Mouse (Mus musculus): Measurements from ENCODE around the gene Zfp697. TPM values are rescaled to one million over a fixed set of nuclear protein-coding genes. Genes with fewer than 3 reads are reported as not detected.

The Zfp697 gene
- polyA plus RNA-seq, 1 experiment, result 20.6 TPM

DNA sequence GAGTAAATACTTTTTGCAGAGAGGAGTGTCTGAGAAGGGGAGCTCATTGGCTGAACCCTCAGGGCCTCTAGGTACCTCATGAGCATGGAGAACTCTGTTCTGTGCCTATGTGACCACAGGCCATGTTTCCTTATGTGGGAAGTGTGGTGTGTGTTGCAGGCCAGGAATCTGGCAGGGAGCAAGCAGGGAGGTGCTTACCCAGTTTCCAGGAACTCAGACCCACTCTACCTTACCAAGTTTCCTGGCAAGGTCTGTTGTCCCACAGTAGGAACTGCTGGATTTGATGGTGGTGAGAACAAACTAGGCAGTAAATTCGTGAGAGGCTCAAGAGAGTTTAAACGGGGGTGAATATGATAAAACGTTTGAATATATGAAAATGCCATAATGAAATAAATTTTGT is 16.2 kb upstream of the Zfp697 start:
- no peaks in the 10 kb centered on the region for H3K4me1 ChIP-seq (ENCODE audit: control insufficient read depth, insufficient read depth, low read length)
- TF ChIP-seq POLR2A (IDR thresholded peaks at IDR 0.05; ENCODE audit: extremely low read depth, insufficient read depth, low read length), result no peak
- no peak for TF ChIP-seq CTCF (IDR thresholded peaks at IDR 0.05; ENCODE audit: extremely low read depth, insufficient read depth, low read length)
- H3K4me3 ChIP-seq (ENCODE audit: insufficient read depth, low read length), result no peak overlapping the region
- H3K27ac ChIP-seq (ENCODE audit: insufficient read depth, low read length), result no peak overlapping the region

DNA sequence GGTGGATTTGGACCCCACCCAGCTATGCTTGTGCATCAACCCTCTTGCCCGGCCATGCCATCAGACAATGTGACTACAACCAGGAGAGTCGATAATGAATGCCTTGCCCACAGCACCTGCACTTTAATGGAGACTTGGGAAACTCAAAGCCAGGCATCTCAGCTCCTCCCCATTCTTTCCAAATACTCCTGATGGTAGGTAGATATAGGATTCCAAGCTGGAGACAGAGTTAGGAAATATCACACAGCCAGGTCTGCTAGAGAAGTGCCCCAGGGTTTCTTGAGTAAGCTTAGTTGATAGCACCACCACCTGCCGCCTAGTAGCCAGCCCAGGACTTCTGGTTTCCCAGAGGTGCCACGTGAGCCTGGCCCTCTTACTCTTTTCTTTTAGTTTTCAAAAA is 15.4 kb upstream of the Zfp697 start:
- no peak overlapping the region for H3K4me3 ChIP-seq (ENCODE audit: insufficient read depth, low read length)

DNA sequence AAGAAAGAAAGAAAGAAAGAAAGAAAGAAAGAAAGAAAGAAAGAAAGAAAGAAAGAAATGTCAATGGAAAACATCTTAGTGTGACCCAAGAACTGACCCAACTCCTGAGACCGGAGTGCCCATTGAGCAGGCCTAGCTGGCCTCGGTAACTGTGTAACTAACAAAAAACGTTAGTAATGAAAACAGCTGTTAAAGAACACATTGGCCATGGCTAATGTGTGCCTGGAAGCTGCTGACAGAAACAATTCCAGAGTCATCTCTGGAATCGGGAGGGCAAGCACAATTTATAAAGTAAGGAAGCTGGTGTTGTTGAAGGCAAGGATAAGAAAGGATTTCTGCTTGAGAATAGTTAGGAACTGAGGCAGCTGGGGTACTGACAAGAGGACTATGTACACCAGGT is 14.0 kb upstream of the Zfp697 start:
- Histone ChIP-seq H3K4me3 (ENCODE audit: insufficient read depth, low read length) (no peak overlapping the region), H3K4me1 (ENCODE audit: control insufficient read depth, insufficient read depth, low read length) (no peaks in the 10 kb centered on the region), H3K27ac (ENCODE audit: insufficient read depth, low read length) (no peak overlapping the region)
- TF ChIP-seq POLR2A (IDR thresholded peaks at IDR 0.05; ENCODE audit: extremely low read depth, insufficient read depth, low read length), result no peak
- TF ChIP-seq CTCF (IDR thresholded peaks at IDR 0.05; ENCODE audit: extremely low read depth, insufficient read depth, low read length), result no peak

More for the DNA sequence above, 15.4 kb upstream of the Zfp697 start:
- no peak for TF ChIP-seq POLR2A (IDR thresholded peaks at IDR 0.05; ENCODE audit: extremely low read depth, insufficient read depth, low read length)
- no peak for TF ChIP-seq CTCF (IDR thresholded peaks at IDR 0.05; ENCODE audit: extremely low read depth, insufficient read depth, low read length)
- Histone ChIP-seq H3K4me1 (ENCODE audit: control insufficient read depth, insufficient read depth, low read length) (no peaks in the 10 kb centered on the region), H3K27ac (ENCODE audit: insufficient read depth, low read length) (no peak overlapping the region)

DNA sequence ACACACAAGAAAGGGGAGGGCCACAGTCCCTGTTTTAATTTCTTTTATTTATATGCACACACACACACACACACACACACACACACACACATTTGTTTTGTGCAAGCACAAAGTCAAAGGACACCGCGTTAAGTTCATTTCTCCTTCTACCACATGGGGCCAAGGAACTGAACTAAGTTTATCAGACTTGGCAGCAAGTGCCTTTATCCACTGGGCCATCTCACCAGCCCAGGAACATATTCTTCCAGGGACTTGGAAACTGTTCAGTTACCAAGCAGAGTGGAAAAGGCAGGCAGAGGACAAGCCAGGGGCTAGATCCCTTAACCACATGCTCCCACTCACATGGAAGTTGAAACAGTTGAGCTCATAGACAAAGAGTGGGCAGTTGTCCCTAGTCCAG is 13.5 kb upstream of the Zfp697 start:
- H3K27ac ChIP-seq (ENCODE audit: insufficient read depth, low read length), result no peak overlapping the region

DNA sequence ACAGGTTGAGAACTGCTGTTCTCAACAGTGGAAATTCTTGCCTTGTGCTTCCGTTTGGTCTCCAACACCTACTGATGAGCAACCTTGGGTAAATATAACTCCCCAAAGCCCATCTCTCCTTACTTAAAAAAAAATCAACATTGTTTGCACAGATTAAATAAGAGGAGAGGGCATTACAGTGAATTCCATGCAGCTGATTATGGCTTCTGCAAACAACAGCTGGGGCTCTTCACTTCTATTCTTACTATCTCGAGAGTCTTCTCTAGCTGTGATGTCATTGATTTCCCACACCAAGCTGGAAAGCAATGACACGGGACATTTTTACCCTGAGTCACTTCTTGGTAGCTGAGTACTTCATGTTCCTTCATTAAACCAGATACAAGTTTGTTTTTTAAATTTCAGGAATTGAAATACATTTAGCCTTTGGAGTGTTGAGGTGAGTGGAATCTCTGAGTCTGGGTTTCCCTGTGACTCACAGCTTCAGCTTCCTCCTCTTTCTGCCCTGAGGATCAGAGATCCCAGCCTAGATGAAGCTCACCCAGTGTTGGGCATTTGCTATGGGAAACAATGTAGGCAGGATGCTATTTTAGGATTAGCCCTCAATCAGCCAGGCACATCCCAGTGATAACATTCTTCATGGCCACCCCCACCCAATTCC is 8.1 kb upstream of the Zfp697 start:
- Histone ChIP-seq H3K27ac (ENCODE audit: insufficient read depth, low read length) (no peak overlapping the region), H3K4me1 (ENCODE audit: control insufficient read depth, insufficient read depth, low read length) (no peaks in the 10 kb centered on the region), H3K4me3 (ENCODE audit: insufficient read depth, low read length) (no peak overlapping the region)
- TF ChIP-seq POLR2A (IDR thresholded peaks at IDR 0.05; ENCODE audit: extremely low read depth, insufficient read depth, low read length), result no peak
- no peak for TF ChIP-seq CTCF (IDR thresholded peaks at IDR 0.05; ENCODE audit: extremely low read depth, insufficient read depth, low read length)

More for the DNA sequence above, 13.5 kb upstream of the Zfp697 start:
- Histone ChIP-seq H3K4me1 (ENCODE audit: control insufficient read depth, insufficient read depth, low read length) (no peaks in the 10 kb centered on the region), H3K4me3 (ENCODE audit: insufficient read depth, low read length) (no peak overlapping the region)
- TF ChIP-seq CTCF (IDR thresholded peaks at IDR 0.05; ENCODE audit: extremely low read depth, insufficient read depth, low read length) (no peak), POLR2A (IDR thresholded peaks at IDR 0.05; ENCODE audit: extremely low read depth, insufficient read depth, low read length) (no peak)

DNA sequence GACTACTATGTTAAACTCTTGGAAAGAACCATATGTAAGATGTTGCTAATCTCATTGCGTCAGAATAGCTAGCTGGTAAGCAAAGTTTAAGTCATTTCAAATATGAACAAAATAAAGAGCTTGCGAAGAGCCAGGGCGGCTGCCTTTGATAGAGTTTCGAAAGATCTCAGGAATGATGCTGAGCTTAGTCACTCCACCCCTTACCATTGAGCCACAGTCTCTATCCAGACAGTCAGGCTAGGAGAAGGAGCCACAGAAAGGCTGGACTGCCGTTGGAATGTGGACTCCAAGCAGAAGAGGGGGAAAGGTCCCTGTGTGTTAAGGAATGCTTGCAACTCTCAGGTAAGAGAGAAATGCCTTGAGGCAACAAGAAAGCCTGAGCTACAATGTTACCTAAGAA is 7.3 kb upstream of the Zfp697 start:
- TF ChIP-seq POLR2A (IDR thresholded peaks at IDR 0.05; ENCODE audit: extremely low read depth, insufficient read depth, low read length), result no peak
- TF ChIP-seq CTCF (IDR thresholded peaks at IDR 0.05; ENCODE audit: extremely low read depth, insufficient read depth, low read length), result no peak
- H3K4me1 ChIP-seq (ENCODE audit: control insufficient read depth, insufficient read depth, low read length), result no peaks in the 10 kb centered on the region
- H3K4me3 ChIP-seq (ENCODE audit: insufficient read depth, low read length), result no peak overlapping the region
- no peak overlapping the region for H3K27ac ChIP-seq (ENCODE audit: insufficient read depth, low read length)

DNA sequence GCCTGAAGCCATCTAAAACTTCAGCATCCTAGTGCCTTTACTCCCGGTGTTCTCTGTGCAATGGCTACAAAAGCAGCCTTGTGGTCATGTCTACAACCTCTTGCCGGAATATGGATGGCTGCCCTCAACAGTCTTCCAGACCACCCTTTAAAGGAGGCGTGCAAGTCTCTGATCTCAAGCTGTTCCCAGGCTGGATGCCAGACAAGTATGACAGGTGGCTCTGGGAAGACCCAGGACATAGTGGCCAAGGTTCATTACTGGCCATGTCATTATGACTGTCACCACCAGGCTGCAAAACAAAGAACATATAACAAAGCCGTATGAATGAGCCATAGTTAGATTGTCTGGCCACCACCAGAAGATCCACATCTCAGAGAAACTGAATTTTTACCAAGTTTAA is 4.0 kb upstream of the Zfp697 start:
- no peak for TF ChIP-seq POLR2A (IDR thresholded peaks at IDR 0.05; ENCODE audit: extremely low read depth, insufficient read depth, low read length)
- TF ChIP-seq CTCF (IDR thresholded peaks at IDR 0.05; ENCODE audit: extremely low read depth, insufficient read depth, low read length), result no peak
- Histone ChIP-seq H3K4me1 (ENCODE audit: control insufficient read depth, insufficient read depth, low read length) (no peaks in the 10 kb centered on the region), H3K4me3 (ENCODE audit: insufficient read depth, low read length) (no peak overlapping the region), H3K27ac (ENCODE audit: insufficient read depth, low read length) (no peak overlapping the region)

DNA sequence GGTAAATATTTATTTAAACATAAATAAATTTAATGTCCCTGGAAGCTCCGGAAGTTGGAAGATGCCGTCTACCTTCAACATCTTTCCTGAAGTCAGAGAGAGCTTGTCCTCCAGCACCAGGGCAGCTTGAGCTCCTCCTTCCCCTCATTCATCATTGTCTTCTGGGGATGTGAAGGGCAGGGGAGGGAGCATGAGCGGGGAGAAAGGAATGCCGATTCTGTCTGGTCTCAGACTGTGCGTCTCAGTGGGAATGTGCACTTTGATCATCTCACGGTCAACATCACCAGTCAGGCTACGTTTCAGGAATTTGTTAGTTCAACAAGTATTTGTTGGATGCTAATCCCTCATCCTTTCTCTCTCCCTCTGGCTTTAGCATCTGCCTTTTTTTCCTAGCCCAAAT is 3.0 kb upstream of the Zfp697 start:
- Histone ChIP-seq H3K4me3 (ENCODE audit: insufficient read depth, low read length) (no peak overlapping the region), H3K4me1 (ENCODE audit: control insufficient read depth, insufficient read depth, low read length) (no peaks in the 10 kb centered on the region), H3K27ac (ENCODE audit: insufficient read depth, low read length) (no peak overlapping the region)
- TF ChIP-seq POLR2A (IDR thresholded peaks at IDR 0.05; ENCODE audit: extremely low read depth, insufficient read depth, low read length) (no peak), CTCF (IDR thresholded peaks at IDR 0.05; ENCODE audit: extremely low read depth, insufficient read depth, low read length) (no peak)

DNA sequence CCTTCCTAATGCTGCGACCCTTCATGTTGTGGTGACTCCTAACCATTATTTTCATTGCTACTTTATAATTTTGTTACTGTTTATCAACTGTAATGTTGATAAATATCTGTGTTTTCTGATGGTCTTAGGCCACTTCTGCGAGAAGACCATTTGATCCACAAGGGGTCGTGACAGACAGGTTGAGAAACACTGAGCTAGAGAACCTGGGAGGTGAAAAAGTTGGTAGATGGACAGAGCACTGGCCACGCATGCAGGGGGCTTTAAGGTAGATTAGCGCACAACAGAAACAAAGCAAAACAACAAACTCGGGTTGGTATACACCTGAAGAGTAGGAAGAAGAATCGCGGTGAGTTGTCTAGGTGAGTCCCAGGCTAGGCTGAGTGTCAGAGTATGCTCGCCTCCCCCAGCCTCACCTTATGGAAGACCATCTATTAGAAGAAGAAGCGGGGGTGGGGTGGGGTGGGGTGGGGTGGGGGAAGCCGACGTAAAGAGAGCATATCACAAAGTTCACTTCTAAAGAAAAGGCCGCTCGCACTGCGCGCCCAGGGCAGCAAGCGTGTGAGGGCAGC is 500 bp upstream of the Zfp697 start:
- no peak for TF ChIP-seq POLR2A (IDR thresholded peaks at IDR 0.05; ENCODE audit: extremely low read depth, insufficient read depth, low read length)
- TF ChIP-seq CTCF (IDR thresholded peaks at IDR 0.05; ENCODE audit: extremely low read depth, insufficient read depth, low read length), result peak; percentile 34; the same call in 1 of the 2 replicates
- Histone ChIP-seq H3K4me1 (ENCODE audit: control insufficient read depth, insufficient read depth, low read length) (peaks cover 2% of the 10 kb centered on the region), H3K27ac (ENCODE audit: insufficient read depth, low read length) (no peak overlapping the region), H3K4me3 (ENCODE audit: insufficient read depth, low read length) (peak overlapping the region; percentile 97)
